Mouse (Mus musculus): ENCODE results near the gene Iqsec1.

GRCm38 (mm10) chr6:90808544-90808943, 179.9 kb downstream of the Iqsec1 start:
- TF ChIP-seq POLR2A (IDR thresholded peaks at IDR 0.05; ENCODE audit: insufficient read depth, low read length) (no peak), EP300 (IDR thresholded peaks at IDR 0.05; ENCODE audit: insufficient read depth, low read depth, low read length) (no peak)
